Mouse (Mus musculus) brain, embryonic 14.5 days (tissue): ENCODE data around the gene Hist1h2ac.
"Not testable (repeated sequence)": the region's sequence is repeated elsewhere in the genome, so short reads cannot be mapped to it uniquely, and the experiment has no call there.

Experiments
- CTCF ChIP-seq: fragments of 200-500 bp; IDR thresholded peaks from 2 replicates; pipeline ENCODE4 v1.5.1; 2012; ENCODE audit warnings: inconsistent platforms, mild to moderate bottlenecking, moderate library complexity, borderline replicate concordance; ENCODE audit not compliant: insufficient read depth, insufficient read length; ENCODE audit errors: extremely low read depth
- POLR2A ChIP-seq: fragments of 200-500 bp; IDR thresholded peaks from 2 replicates; pipeline ENCODE4 v1.6.1; 2012; ENCODE audit warnings: mild to moderate bottlenecking, inconsistent platforms, borderline replicate concordance; ENCODE audit not compliant: poor library complexity, insufficient read depth, insufficient read length, severe bottlenecking; ENCODE audit errors: extremely low read depth

- not testable (repeated sequence) for TF ChIP-seq CTCF, POLR2A
Observed at GRCm38 (mm10) chr13:23682947-23683754, 597 bp downstream of the Hist1h2ac start.
